Mouse (Mus musculus) kidney, adult 9 months (tissue): ENCODE results near the gene Scd2.
"Not testable (repeated sequence)": the region's sequence is repeated elsewhere in the genome, so short reads cannot be mapped to it uniquely, and the experiment has no call there.

ENCODE experiments used
- DNase-seq: peaks from one replicate; pipeline ENCODE4 v3.0.0; 2022

Gene Scd2

DNA sequence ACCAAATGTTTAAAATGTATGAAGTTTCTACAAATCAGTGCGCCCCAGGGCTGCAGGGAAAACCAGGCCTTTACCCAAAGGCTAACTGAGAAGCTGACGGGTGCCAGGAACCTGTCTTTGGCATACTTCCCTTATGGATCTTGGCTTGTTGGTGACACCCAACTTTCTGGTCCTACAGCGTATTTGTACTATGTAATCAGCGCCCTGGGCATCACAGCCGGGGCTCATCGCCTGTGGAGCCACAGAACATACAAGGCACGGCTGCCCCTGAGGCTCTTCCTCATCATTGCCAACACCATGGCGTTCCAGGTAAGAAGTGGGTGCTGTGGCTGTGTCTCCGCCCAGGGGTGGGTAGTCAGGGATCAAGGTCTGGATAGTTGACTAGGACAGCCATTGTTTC is 4.4 kb downstream of the Scd2 start:
- DNase-seq: no peak

DNA sequence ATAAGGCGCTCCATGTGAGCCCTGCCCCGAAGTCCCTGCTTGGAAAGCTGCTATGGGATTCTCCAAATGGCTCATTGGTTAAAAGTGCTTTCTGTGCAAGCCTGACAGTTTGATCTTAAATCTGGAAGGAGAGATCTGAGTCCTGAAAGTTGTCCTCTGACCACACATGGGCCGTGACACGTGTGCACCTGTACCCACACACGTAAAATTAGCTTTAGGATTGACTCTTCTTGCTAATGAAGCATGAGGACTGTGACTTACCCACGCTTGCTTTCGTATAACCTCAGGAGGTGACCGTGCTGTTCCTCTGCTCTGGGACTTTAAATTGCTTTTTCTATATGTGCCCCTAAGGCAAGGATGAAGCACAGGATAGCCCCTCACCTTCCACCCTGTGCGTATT is 5.6 kb downstream of the Scd2 start:
- DNase-seq: no peak

- DNase-seq: no peak
Observed at GRCm38 (mm10) chr19:44299902-44300301, 6.4 kb downstream of the Scd2 start.

DNA sequence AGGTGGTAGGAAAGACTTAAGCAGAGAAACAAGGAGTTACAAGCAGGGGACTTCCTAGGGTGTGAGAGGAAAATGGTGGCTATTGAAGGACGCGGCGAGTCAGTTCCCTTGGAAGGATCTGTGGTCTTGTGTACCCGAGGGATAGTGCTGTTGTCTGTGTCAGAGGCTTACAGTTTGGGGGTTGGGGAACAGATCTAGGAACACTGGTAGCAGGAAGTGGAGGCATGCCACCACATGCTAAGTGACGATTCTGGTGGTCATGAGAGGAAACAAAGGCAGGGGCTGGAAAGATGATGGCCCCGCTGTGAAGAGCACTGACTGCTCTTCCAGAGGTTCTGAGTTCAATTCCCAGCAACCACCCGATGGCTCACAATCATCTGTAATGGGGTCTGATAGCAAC is 7.0 kb downstream of the Scd2 start:
- no peak for DNase-seq

- DNase-seq: no peak
Observed at GRCm38 (mm10) chr19:44301176-44301575, 7.7 kb downstream of the Scd2 start.

GRCm38 (mm10) chr19:44301671-44302305 is 8.3 kb downstream of the Scd2 start:
- no peak for DNase-seq

- no peak for DNase-seq
Observed at GRCm38 (mm10) chr19:44302901-44303300, 9.4 kb downstream of the Scd2 start.

- DNase-seq: no peak
Observed at GRCm38 (mm10) chr19:44303502-44303901, 10.0 kb downstream of the Scd2 start.

- no peak for DNase-seq
Observed at GRCm38 (mm10) chr19:44304419-44304818, 10.9 kb downstream of the Scd2 start.

DNA sequence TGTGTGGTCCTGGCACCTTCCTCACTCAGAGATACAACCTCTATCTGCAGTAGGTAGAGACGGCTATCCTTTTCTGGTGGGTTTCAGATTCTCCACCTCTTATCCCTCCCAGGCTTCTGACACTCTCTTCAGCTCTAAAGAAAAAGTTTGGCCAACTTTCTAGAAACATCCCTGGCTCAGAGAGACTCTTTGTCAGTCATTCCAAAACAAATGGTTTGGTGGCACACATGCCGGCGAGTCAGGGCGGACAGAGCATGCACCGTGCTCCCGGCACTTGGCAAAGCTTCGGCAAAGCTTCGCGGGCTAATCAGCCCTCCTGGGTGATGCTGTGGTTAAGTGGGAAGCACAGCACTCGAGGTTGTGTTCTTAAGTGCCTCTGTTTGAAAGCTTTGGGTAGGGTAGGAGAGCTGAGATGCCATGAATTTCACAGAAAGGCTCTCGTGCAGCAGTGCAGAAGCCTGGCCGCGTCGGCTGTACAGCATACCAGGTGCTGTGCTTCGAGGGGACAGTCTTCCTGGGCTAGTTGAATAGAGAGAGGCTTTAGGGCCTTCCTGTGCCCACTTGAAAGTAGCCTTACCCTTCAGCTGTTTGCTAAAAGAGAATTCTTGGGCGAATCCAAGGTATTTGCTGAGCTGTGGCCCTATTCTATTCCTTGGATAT is 11.5 kb downstream of the Scd2 start:
- DNase-seq: no peak

- DNase-seq: no peak
Observed at GRCm38 (mm10) chr19:44305701-44306100, 12.2 kb downstream of the Scd2 start.

DNA sequence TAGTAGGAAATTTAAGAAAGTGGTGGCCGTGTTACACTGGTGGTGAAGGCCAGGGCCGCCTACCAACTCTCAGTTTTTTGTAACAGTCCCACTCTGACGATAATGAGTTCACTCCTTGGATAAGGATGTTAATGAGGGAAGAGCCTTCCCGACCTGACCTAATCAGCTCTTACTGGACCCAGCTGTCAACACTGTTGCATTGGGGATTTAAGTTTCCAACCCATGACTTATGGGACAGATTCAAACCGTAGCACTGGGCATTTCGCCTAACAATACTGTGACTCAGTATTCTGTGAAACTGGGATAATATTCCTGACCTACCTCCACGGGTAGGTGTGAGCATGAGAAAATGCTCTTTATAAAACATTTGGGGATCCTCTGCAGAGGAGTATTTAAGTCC is 12.7 kb downstream of the Scd2 start:
- no peak for DNase-seq

GRCm38 (mm10) chr19:44307101-44307914 is 13.8 kb downstream of the Scd2 start:
- no peak for DNase-seq

DNA sequence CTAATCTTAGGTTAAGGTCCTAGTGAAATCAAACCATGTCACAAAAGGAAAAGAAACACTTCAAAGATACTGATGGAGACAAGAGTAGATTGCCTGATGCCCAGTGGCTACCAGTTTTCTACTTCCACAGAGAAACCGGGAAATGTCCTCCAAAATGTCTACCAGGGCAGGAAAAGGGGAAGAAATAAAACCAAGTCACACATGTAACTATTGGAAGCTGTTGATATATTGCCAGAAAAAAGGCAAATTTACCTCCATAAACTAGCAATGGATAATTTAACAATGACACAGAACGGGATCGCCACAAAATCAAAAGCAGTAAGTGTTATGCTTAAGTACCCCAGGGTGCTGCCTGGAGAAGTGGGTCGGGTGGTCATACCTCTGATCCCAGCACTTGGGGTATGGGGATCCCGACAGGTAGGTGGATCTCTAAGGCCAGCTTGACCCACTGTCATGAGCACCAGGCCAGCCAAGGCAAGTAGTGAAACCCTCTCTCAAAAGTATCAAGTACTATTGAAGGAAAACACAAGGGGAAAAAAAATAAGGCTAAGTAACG is 14.5 kb downstream of the Scd2 start:
- no peak for DNase-seq

DNA sequence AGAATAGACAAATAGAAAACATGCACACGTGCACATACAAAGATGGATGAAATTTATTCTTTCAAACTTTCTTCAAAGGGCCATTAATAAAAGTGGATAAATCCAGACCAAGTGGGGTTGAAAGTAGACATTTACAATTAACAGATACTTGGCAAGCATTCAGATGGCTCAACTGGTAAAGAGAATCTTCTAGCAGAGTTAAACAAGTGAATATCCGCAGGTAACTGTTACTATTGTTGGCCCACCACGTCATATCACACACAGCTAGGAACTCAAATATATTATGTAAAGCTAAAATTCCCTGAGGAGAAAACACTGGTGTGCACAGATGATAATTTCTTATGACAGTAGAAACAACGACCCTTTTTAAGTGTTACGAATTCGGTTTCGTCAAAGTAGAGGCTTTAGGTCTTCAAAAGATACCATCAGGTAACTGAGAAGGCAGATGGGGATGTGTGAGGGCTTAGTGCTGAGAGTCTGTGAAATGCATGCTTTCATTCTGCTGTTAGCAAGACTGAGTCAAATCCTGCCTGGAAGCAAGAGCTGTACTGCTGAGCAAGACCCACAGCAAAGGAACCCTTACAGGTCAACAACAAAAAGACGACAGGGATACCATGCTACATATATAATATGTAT is 15.3 kb downstream of the Scd2 start:
- DNase-seq: no peak

DNA sequence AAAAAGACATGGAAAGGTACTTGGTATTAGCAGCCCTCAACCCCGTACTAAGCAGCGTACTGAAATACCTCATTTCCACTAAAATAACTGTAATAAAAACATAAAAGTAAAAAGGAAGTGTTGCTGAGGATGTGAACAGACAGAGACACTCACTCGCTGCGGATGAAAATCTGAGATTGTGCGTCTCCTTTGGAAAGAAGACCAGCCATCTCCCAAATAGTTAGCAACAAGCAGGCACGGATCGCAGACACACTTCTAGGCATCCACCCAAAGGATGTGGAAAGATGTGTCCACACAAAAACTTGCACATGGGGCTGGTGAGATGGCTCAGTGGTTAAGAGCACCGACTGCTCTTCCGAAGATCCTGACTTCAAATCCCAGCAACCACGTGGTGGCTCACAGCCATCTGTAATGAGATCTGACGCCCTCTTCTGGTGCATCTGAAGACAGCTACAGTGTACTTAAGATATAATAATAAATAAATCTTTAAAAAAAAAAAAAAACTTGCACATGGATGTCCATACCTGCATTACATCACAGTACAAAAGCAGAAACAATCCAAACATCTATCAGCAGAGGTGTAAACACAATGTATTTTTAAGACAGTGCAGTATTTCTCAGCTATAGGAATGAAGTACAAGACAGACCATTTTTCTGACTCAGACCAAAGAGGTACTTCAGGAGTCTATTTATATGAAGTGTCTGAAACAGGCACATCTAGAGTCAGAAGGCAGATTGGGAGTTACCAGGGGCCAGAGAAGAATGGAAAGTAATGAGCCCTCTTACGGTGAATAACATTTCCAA is 16.1 kb downstream of the Scd2 start:
- DNase-seq: no peak

DNA sequence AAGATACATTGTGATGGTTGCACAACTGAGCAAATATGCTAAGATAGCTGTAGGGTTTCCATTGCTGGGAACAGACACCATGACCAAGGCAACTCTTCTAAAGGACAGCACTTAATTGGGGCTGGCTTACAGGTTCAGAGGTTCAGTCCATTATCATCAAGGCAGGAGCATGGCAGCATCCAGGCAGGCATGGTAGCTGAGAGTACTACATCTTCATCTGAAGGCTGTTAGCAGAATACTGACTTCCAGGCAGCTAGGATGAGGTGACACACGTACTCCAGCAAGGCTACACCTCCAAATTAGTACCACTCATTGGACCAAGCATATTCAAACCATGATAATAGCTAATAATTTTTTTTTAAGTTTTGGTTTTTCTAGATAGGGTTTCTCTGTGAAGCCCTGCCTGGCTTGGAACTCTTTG is 16.7 kb downstream of the Scd2 start:
- not testable (repeated sequence) for DNase-seq

GRCm38 (mm10) chr19:44310814-44311213 is 17.3 kb downstream of the Scd2 start:
- no peak for DNase-seq

GRCm38 (mm10) chr19:44311306-44312006 is 18.0 kb downstream of the Scd2 start:
- no peak for DNase-seq

DNA sequence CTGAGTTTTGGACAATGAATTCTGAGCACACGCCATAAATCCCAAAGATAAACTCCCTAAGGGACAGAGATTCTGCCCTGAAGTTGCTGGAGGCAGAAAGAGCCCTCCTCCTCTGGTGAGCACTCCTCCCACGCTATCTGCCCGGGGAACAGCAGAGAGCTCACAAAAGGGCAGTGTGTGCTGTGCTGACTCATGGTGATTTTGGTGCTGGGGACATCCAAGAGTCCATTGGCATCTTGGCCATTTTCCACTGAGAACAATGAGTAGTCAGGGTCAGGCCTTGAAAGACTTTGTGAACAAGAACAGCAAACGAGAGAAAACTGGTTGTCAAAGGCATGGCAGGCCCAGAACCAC is 18.5 kb downstream of the Scd2 start:
- peak; percentile 56 for DNase-seq

- DNase-seq: no peak
Observed at GRCm38 (mm10) chr19:44313066-44313465, 19.6 kb downstream of the Scd2 start.

DNA sequence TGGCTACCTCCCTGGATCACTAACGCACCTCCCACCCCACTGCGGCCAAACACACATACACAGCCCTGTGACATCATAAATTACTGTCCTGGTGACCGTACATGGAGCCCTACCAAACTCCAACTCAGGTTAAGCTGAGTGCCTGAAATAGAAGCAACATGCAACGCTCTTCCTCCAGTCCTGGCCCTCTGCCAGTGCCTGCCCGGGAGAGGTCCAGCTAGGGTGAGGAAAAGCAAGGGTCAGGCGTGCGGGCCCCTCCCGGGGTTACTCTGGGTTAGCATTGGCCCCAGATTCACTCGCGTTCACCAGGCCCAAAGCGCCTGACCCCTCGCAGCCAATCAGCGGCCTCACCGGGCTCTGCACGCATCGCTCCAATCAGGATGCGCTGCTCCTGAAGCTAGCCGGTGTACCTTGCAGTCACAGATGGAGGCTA is 20.9 kb downstream of the Scd2 start:
- DNase-seq: peak; percentile 95
